Mouse (Mus musculus) brain, adult 2 months (tissue): ENCODE results near the gene Olfr356.

Source experiments
- DNase-seq: peaks from one replicate; pipeline ENCODE4 v3.0.0; 2011; ENCODE audit warnings: low read depth, low spot score

Olfr356 gene

GRCm38 (mm10) chr2:36936821-36937220, at the start of gene Olfr356:
Gene Olfr356 (plus strand): TSS chr2:36937121.
- DNase-seq = no peak

DNA sequence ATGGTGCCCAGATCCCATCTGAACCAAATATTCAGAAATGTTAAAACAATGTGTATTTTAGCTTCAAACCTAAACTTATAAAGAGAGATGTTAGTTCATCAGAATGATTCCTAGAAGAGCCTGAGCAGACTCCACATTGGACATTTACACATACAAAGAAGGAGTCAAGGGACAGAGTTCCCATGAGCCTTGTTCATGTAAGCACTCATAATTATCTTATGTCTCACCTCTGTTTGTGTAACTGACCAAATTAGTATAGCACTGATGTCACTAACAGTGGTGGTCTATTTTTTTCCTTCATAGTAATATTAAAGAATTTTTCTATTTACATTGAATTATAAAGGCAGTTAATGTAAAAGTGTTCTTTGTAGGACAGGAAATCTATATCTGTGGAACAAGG, 44.1 kb upstream of the Olfr356 start, which contains the start of gene Olfr353:
Gene Olfr353 (minus strand): TSS at position 101 of the 400 bp plus-strand sequence.
- no peak for DNase-seq

DNA sequence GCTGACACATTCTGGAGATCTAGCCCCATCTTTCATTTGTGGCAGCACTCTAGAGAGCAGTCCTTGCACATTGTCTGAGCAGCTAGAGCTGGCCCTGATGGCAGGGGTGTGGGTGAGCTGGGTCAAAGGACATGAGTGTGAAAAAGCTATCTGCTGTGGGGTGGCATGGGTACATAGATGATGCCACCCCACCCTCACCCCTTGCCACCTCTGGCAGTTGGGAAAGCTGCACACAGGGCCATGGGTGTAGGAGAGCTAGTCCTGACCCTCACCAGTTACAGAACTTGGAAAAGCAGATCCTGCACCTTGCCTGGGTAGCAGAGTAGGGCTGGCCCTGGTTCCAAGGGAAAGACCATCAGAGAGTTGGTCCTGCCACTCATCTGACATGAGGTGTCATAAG, 39.8 kb upstream of the Olfr356 start:
- DNase-seq = no peak

GRCm38 (mm10) chr2:36905380-36905779, 31.5 kb upstream of the Olfr356 start, which contains the start of gene Olfr354:
Gene Olfr354 (plus strand): TSS chr2:36905680.
- no peak for DNase-seq

- DNase-seq = no peak
Observed at GRCm38 (mm10) chr2:36928797-36929196, 8.1 kb upstream of the Olfr356 start, which contains the start of gene Olfr355. Gene Olfr355 (minus strand): TSS chr2:36928897.
